Mouse (Mus musculus): ENCODE measurements around the gene Dmpk. TPM values are rescaled to one million over a fixed set of nuclear protein-coding genes. Genes with fewer than 3 reads are reported as not detected.

Dmpk gene
- total and polyA plus RNA-seq, 2 experiments from 2014 or later, result 5.6 to 27.8 TPM

DNA sequence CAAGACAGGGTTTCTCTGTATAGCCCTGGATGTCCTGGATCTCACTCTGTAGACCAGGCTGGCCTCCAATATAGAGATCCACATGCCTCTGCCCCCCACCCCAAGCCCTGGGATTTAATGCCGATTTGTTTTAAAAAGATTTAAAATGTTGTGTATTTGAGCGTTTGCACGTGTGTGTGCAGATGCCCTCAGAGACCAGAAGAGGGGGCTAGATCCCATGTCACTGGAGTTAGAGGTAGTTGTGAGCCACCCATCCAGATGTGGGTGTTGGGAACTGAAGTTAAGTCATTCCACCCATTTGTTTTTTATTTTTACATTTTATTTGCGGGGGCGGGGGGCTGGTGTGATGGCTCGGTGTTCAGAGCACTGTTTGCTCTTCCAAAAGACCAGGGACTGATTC, 9.2 kb upstream of the Dmpk start:
- TF ChIP-seq CTCF (IDR thresholded peaks at IDR 0.05; ENCODE audit: low read depth), result no peak; the same call in 1 of the 2 replicates
- ATAC-seq (no peak), DNase-seq (ENCODE audit: low spot score) (no peak)
- H3K9ac ChIP-seq (replicated peaks; ENCODE audit: low read length), result no peak overlapping the region
- H3K36me3 ChIP-seq (ENCODE audit: insufficient read depth, low read length), result peaks cover 11% of the 10 kb centered on the region; the same call in 1 of the 2 replicates
- H3K27ac ChIP-seq, result no peak overlapping the region
- peaks cover 11% of the 10 kb centered on the region for H3K4me1 ChIP-seq (ENCODE audit: insufficient read depth, low read length)
- no peak overlapping the region for H3K4me3 ChIP-seq (ENCODE audit: low read length)
- H3K4me2 ChIP-seq (ENCODE audit: low read depth, low read length), result no peak overlapping the region
- 94% methylated on average over 6 of the region's 6 CpGs for WGBS
- no peaks in the 10 kb centered on the region for H3K9me3 ChIP-seq (ENCODE audit: low read length)
- no peaks in the 10 kb centered on the region for H3K27me3 ChIP-seq (ENCODE audit: insufficient read depth, low read length)

DNA sequence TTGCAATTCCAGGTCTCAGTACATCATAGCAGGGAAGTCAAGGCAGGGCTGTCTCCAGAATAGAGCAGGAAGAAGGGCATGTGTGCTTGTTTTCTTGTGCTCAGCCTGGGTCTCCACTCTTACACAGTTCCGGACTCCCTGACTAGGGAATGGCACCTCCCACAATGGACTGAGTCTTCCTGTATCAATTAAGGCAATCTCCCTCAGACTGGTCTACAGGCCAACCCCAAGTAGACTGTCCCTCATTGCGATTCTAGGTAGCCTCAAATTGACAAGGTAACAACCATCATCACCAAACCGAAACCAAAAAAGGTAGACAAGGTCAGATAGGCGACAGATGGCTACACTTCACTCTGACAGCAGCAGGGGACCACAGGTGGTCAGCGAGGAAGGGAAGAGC, 8.4 kb upstream of the Dmpk start:
- Histone ChIP-seq H3K27me3 (ENCODE audit: insufficient read depth, low read length) (no peaks in the 10 kb centered on the region), H3K27ac (peak overlapping the region; percentile 66; the same call in 1 of the 2 replicates), H3K4me1 (ENCODE audit: insufficient read depth, low read length) (peaks cover 11% of the 10 kb centered on the region), H3K36me3 (ENCODE audit: insufficient read depth, low read length) (peaks cover 19% of the 10 kb centered on the region), H3K9ac (replicated peaks; ENCODE audit: low read length) (peak overlapping the region; percentile 37; the same call in 1 of the 2 replicates), H3K9me3 (ENCODE audit: low read length) (no peaks in the 10 kb centered on the region), H3K4me3 (ENCODE audit: low read length) (peak overlapping the region; percentile 100), H3K4me2 (ENCODE audit: low read depth, low read length) (peak overlapping the region; percentile 86)
- 52% methylated on average over 5 of the region's 5 CpGs for WGBS
- ATAC-seq, result no peak
- no peak for DNase-seq (ENCODE audit: low spot score)
- TF ChIP-seq CTCF (IDR thresholded peaks at IDR 0.05; ENCODE audit: low read depth), result 0 out of 2 replicates have a peak, but pooled peaks have one; percentile 3

DNA sequence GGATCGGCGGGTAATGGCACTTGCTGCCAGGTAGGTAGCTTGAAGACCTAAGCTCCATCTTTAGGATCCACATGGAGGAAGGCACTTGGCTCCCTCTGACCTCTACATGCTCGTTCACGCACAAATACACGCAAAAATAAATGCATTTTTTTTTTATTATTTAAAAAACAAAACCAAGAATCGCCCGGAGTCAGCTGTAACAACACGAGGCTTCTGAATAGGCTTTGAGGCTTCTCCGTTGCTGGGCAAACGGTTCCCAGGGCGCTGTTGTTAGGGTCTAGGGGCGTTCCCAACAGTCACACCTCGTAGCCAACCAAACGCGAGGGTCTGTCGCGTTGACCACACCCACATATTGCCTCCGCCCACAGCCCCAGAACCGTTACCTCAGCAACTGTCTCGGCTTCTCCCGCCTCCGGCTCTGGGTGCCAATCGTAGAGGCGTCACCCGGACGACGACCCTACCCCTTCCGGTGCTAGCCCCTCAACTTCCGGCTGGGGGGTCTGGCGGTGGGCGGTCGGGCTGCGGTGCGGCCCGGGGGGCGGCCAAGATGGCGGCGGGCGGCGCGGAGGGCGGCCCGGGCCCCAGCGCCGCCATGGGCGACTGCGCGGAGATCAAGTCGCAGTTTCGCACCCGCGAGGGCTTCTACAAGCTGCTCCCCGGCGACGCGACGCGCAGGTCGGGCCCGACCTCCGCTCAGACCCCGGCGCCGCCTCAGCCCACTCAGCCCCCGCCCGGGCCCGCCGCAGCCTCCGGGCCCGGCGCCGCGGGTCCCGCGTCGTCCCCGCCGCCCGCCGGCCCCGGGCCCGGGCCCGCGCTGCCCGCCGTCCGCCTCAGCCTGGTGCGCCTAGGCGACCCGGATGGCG, 7.7 kb upstream of the Dmpk start, which contains the start of gene Dmwd:
Gene Dmwd, plus strand, starts transcription at position 505 of the 863 bp plus-strand sequence.
- peaks cover 11% of the 10 kb centered on the region for H3K4me1 ChIP-seq (ENCODE audit: insufficient read depth, low read length)
- no peak for TF ChIP-seq CTCF (IDR thresholded peaks at IDR 0.05; ENCODE audit: low read depth)
- H3K4me2 ChIP-seq (ENCODE audit: low read depth, low read length), result peak within 1 kb of the TSS; percentile 86
- under 1% methylated on average over 71 of the region's 91 CpGs for WGBS
- H3K36me3 ChIP-seq (ENCODE audit: insufficient read depth, low read length), result peaks cover 26% of the 10 kb centered on the region
- H3K4me3 ChIP-seq (ENCODE audit: low read length), result peak within 1 kb of the TSS; percentile 100
- peak; percentile 99 for DNase-seq (ENCODE audit: low spot score)
- H3K9ac ChIP-seq (replicated peaks; ENCODE audit: low read length), result peak within 1 kb of the TSS; percentile 99
- H3K27me3 ChIP-seq (ENCODE audit: insufficient read depth, low read length), result no peaks in the 10 kb centered on the region
- H3K9me3 ChIP-seq (ENCODE audit: low read length), result no peaks in the 10 kb centered on the region
- ATAC-seq, result peak; percentile 99
- peak within 1 kb of the TSS; percentile 91 for H3K27ac ChIP-seq

DNA sequence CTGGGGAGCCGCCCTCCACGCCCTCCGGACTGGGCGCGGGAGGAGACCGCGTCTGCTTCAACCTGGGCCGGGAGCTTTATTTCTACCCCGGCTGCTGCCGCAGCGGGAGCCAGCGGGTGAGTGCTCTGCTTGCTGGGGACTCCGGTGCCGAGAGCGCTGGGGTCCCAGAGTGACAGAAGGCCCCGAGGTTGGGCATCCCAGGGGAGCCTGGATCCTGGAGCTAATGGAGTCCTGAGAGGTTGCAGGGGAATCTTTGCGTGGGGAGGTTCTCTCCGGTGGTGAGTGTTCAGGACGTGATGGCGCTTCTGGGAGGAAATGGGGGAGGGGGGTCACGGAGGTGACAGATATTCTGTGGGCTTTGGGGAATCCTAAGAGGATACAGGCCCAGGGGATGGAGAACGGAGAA, 7.1 kb upstream of the Dmpk start:
- WGBS, result 0% methylated on average over 22 of the region's 22 CpGs
- H3K9me3 ChIP-seq (ENCODE audit: low read length), result no peaks in the 10 kb centered on the region
- H3K4me3 ChIP-seq (ENCODE audit: low read length), result peak overlapping the region; percentile 100
- H3K4me2 ChIP-seq (ENCODE audit: low read depth, low read length), result peak overlapping the region; percentile 86
- H3K9ac ChIP-seq (replicated peaks; ENCODE audit: low read length), result peak overlapping the region; percentile 99
- DNase-seq (ENCODE audit: low spot score) (peak; percentile 45), ATAC-seq (no peak)
- H3K4me1 ChIP-seq (ENCODE audit: insufficient read depth, low read length), result peaks cover 11% of the 10 kb centered on the region
- H3K36me3 ChIP-seq (ENCODE audit: insufficient read depth, low read length), result peaks cover 32% of the 10 kb centered on the region
- no peaks in the 10 kb centered on the region for H3K27me3 ChIP-seq (ENCODE audit: insufficient read depth, low read length)
- no peak for TF ChIP-seq CTCF (IDR thresholded peaks at IDR 0.05; ENCODE audit: low read depth)
- peak overlapping the region; percentile 91 for H3K27ac ChIP-seq

DNA sequence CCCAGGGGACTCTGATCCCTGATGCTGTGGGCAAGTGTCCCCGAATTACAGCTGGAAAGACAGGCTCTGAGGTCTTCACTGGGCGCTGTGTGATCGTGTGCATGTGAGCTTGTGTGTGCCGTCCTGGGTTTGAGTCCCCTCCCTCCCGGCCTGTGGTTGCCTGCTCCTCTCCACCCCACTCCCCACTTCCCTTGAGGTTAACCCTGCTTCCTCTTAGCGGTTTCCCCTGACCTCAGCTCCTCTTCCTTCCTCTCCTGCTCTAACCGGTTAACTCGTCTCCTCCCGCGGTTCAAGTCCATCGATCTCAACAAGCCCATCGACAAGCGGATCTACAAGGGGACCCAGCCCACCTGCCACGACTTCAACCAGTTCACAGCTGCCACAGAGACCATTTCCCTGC, 5.9 kb upstream of the Dmpk start:
- Histone ChIP-seq H3K27me3 (ENCODE audit: insufficient read depth, low read length) (no peaks in the 10 kb centered on the region), H3K4me1 (ENCODE audit: insufficient read depth, low read length) (peaks cover 11% of the 10 kb centered on the region), H3K36me3 (ENCODE audit: insufficient read depth, low read length) (peaks cover 44% of the 10 kb centered on the region), H3K9me3 (ENCODE audit: low read length) (no peaks in the 10 kb centered on the region), H3K9ac (replicated peaks; ENCODE audit: low read length) (peak overlapping the region; percentile 99), H3K4me3 (ENCODE audit: low read length) (no peak overlapping the region; the same call in 1 of the 2 replicates), H3K4me2 (ENCODE audit: low read depth, low read length) (peak overlapping the region; percentile 86), H3K27ac (no peak overlapping the region)
- no peak for ATAC-seq
- no peak for DNase-seq (ENCODE audit: low spot score)
- TF ChIP-seq CTCF (IDR thresholded peaks at IDR 0.05; ENCODE audit: low read depth), result no peak
- 69% methylated on average over 14 of the region's 14 CpGs for WGBS

DNA sequence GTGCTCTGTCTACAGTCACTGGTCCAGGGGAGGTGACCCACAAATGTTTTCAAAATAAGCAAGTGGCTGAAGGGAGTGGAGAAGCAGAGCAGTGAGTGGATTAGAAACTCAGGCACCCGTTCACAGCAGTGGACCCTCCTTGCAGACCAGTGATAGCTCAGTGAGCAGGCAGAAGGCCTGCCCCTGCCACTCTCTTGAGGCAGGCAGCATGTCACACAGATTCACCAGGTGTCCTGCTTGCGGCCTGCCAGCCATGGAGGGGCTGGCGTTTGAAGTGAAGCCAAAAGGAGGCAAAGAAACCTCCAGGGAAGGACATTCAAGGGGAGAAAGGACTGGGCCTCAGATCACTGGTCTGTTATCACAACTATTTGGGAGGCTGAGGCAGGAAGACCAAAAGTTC, 4.9 kb upstream of the Dmpk start:
- no peak overlapping the region for H3K4me3 ChIP-seq (ENCODE audit: low read length)
- ATAC-seq, result no peak
- no peak overlapping the region for H3K27ac ChIP-seq
- peaks cover 51% of the 10 kb centered on the region for H3K36me3 ChIP-seq (ENCODE audit: insufficient read depth, low read length)
- no peaks in the 10 kb centered on the region for H3K27me3 ChIP-seq (ENCODE audit: insufficient read depth, low read length)
- no peak for DNase-seq (ENCODE audit: low spot score)
- no peaks in the 10 kb centered on the region for H3K9me3 ChIP-seq (ENCODE audit: low read length)
- TF ChIP-seq CTCF (IDR thresholded peaks at IDR 0.05; ENCODE audit: low read depth), result no peak
- WGBS, result 80% methylated on average over 3 of the region's 3 CpGs
- H3K9ac ChIP-seq (replicated peaks; ENCODE audit: low read length), result no peak overlapping the region
- H3K4me1 ChIP-seq (ENCODE audit: insufficient read depth, low read length), result peaks cover 11% of the 10 kb centered on the region
- H3K4me2 ChIP-seq (ENCODE audit: low read depth, low read length), result no peak overlapping the region
